Mouse (Mus musculus) erythroid progenitor cell, adult 5-6 weeks (primary cell): ENCODE data around the gene Hdac7. TPM values are rescaled to one million over a fixed set of nuclear protein-coding genes. Genes with fewer than 3 reads are reported as not detected.

Experiments
- ATAC-seq: replicated peaks from 2 replicates; pipeline ENCODE4 v1.8.0; 2016; ENCODE audit warnings: moderate number of reproducible peaks, mild to moderate bottlenecking, moderate TSS enrichment, inconsistent platforms; ENCODE audit not compliant: poor library complexity, low FRiP score, severe bottlenecking
- total RNA-seq, 2 experiments: library from RNA; stranded (forward) in 1 of 2; stranded (reverse) in 1 of 2; fragments of 150-400 nt in 1 of 2; fragments of 186-747, 209-891 nt in 1 of 2; gene quantifications; 2 replicates each; pipeline versions ENCODE4 v1.2.3 to v1.2.4; 2015 to 2017; ENCODE audit warnings: low replicate concordance in 2 of 2

Hdac7 gene
- total RNA-seq, 2 experiments from 2014 or later, result 9.8 to 26.8 TPM

DNA sequence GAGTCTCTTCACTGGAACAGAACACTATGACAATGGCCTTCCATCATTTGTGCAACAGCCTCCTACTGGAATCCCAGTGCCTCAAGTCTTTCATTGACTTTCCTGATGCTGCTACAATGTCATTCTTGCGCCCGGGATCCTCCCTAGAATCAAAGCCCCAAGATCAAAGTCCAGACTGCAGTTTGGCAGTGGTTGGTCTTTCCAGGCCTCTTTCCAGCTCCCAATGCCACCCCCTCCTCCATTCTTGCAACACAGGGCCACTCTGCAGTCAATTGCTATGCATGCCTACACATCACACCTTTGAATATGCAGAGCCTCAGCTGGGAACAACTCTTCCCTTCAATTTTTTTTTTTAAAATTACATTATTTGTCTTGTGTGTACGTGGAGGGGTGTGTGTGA, 16.1 kb upstream of the Hdac7 start:
- no peak for ATAC-seq

GRCm38 (mm10) chr15:97858431-97858830, 14.1 kb upstream of the Hdac7 start:
- ATAC-seq, result no peak

GRCm38 (mm10) chr15:97854551-97854950, 10.2 kb upstream of the Hdac7 start:
- ATAC-seq, result no peak

DNA sequence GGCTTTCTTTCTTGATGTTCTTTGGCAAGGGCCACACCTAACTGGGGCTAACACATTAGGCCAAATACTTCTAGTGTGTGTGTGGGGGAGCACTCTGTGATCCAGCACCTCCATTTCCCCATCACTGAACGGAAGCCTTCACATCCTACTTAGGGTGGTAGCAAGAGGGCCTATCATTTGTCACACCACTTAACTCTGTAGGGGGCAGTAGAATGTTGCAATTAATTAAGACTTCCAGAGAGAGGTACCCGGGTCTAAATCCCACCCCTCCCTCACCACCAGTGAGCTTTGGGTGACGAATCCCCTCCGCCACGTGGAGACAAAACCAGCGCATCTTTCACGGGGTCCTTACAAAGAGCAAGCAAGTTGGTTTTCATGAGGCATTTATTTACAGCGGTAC, 9.8 kb upstream of the Hdac7 start:
- no peak for ATAC-seq

GRCm38 (mm10) chr15:97852291-97852690, 8.0 kb upstream of the Hdac7 start:
- ATAC-seq, result no peak

DNA sequence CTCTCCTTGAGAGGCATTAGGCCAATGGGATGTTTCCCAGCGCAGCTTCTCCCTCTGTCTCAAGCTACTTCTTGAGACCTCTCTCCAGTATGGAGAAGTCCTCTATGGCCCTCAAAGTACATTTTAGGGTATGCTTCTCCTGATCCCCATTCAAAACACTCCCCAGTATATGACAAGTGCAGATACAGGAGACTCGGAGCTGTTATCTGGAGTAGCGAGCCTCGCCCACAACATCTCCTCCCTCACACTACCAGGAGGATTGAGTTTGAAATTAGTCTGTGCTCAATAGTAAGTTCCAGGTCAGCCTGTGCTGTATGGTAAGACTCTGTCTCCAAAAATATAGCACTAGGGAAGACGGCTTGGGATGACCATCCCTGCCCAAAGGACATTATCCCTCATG, 6.7 kb upstream of the Hdac7 start:
- peak; percentile 60 for ATAC-seq

GRCm38 (mm10) chr15:97850441-97850840, 6.1 kb upstream of the Hdac7 start:
- 0 out of 2 replicates have a peak, but pooled peaks have one; percentile 41 for ATAC-seq

DNA sequence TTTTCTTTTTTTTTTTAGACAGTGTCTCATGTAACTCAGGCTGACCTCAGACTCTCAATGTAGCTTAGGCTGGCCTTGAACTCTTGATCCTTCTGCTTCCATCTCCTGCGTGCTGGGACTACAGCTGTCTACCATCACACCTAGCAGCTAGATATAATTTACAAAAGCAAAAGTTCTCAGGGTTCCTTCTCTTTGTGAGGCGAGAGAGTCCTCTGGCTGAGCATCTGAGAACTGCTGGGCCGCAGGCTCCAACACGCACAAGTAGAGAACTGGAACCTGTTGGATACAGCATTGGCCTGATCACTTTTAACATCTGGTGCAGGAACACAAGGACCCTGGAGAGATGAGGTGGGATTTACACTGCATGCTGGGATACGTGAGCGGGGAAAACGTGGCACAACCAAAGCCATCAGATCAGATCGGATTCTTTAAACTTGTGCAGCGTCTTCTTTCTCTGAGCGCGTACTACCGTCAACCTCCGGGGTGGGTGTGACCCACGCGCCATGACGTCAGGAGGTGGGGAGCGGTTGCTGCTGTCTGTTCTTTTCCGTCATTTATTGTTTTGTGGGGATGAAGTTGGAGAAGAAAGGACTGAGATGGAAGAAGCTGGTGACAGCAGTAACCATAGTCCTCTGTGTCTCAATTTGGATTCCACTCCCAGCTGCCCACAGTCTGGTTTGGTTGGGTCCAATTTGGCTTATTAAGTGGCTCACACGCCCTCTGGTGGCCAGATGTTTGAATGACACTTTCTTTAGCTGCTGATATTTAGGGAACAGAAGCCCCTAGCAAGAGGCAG, 5.0 kb upstream of the Hdac7 start:
- peak; percentile 80 for ATAC-seq

- ATAC-seq, result no peak
These were observed 3.6 kb upstream of the Hdac7 start for GRCm38 (mm10) chr15:97847866-97848265.

DNA sequence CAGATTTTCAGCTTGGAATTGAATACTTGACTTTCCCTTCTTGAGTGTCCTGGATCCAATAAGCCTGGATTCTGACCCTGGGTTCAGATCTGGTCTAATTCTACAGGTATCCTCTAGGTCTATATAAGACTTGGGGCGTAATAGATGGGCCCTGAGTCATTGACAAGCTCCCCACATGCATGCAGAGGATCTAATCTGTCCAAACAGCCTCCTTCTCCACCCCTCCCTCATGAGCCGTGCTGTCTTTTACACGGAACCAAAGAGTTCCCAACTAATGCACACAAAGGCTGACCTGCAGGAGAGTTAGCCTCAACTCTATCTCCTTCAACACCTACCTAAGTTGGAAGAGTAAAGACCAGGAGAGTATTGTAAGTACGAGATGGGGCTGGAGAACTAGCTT, 3.0 kb upstream of the Hdac7 start:
- 0 out of 2 replicates have a peak, but pooled peaks have one; percentile 25 for ATAC-seq

DNA sequence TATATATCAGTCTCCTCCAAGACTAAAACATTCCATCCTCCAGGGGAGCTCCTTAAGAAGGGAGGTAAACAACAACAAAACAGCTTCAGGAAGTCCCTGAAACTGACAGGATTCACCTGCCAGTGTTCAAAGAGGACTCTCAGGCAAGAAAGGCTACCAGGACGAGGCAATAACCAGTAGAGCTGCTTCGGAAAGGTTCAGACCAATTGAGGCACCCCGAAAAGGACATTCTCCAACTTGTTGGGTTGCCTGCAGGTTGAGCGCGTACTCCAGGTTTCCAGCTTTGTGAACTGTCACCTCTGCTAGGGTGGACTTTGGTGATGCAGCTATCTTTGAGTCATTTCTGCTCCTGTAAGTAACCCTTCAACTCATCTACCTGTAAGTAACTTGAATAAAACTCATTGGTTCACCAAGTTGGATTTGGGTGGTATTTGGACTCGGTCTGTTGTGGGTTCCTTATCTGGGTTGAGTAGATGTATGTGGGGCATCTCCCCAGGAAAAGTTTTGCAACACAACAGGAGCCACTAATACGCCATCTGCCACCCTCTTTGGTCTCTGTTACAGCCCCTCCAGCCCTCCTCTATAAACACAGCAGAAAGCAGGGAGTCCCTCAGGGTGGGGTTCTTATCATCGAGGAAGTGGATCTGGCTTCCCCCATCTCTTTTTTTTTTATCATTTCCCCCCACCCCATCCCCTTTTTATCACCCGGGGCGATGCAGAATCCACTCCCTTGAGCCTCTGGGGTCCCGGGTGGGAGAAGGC, 2.0 kb upstream of the Hdac7 start:
- no peak for ATAC-seq

DNA sequence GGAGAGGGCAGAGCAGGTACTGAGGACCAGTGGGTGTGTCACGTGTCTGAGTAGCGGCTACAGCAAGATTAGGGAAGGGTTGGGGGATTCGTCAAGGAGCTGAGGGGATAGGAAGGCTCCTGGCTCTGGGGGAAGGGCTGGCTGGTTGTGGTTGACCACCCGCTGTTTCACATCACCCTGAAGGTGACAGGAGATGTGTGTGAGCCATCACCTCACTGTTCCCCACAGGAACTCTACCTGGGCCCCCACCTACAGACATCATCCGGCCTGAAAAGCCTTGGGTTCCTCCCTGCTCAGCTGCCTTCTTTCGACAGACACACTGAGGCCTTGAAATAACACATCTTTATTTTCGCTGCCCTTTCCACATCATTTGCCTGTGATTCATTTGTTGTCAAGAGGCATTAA, 1.1 kb downstream of the Hdac7 start:
- ATAC-seq, result no peak

GRCm38 (mm10) chr15:97842058-97842457, 2.2 kb downstream of the Hdac7 start:
- ATAC-seq, result no peak

DNA sequence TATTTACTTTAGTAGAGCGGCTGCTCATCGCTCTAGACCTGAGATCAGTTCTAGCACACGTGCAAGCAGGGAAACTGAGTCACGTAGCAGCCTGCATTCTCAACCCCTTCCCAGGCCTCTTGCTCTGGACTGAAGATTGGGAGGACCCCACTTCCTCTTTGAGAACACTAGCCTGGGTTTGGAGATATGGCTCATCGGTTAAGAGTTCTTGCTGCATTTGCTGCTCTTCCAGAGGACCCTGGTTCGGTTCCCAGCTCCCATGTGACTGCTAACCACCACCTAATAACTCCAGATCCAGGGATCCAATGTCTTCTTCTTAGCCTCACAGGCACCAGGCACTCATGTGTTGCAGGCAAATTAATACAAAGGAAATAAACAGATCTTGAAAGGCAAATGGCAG, 2.9 kb downstream of the Hdac7 start:
- ATAC-seq, result no peak

DNA sequence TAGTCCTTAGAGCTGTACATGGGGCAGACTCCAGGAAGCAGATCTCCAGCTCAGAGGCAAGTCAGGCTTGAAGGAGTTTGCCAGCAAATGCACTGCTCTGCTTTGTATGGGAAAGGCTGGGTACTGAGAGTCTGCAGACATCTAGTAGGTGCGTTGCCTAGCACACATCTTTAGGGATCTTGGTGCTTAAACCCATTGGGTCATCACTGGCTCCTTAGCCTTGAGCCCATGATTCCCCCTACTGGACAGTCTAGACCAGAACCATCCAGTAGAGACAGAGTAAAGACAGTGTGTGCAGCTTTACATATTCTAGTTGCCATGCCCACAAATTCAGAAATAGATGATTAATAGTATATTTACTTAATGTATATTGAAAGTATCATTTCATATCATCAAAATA, 3.5 kb downstream of the Hdac7 start:
- ATAC-seq, result no peak

DNA sequence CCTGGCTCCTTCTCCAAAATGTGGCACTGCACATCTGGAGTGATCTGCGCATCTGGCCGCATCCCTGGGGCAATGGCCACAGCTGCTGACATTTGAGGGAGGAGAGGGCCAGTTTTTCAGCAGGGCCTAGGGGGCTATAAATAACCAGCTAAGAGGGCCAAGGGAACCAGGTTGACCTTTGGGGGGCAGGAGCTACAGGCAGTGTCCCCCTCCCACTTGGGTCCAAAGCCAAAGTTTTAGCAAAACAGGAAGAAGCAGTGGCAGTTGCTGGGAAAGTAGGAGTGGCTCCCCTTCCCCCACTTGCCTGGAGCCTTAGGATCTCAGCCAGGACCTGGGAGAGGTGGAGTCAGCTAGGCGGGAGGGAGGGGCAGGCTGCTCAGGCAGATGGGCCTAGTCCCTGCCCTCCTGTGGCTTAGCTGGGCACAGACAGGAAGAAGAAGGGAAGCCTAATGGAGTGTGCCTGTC, 4.3 kb downstream of the Hdac7 start:
- ATAC-seq, result peak; percentile 82

DNA sequence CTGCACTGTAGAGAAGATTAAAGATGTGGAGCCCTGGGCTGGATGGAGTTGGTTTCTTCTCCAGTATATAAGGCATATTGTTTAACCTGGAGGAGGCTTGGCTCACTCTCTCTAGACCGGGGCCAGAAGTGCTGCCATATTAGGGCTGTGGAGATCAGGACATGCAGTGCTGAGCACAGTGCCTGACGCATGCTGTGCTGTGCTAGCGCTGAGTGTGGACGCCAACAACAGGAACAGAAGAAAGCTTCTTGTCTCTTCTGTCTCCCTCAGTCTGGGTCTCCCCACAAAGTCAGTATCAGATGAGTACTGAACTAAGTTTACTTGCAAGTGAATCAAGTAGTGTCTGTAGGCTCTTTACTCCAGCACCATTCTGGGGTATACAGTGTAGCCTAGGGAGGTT, 4.8 kb downstream of the Hdac7 start:
- no peak for ATAC-seq

DNA sequence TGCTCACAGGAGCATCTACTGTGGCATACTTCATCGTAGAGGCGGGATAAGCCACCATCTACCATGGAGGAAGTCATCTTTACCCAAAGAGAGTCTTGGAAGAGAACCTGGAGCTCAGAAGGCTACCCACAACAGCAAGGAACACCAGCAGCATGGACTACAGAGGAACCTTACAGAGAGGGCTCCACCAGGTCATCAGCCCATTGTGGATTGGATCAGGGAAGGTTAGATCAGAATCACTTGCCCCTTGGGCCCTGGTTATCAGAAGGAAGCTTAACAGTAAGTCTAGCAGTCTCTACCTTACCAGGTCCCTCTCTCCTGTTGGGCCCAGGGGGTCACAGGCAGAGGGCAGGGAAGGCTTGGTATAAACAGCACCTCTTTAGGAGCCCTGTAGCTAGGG, 5.3 kb downstream of the Hdac7 start:
- ATAC-seq, result no peak

DNA sequence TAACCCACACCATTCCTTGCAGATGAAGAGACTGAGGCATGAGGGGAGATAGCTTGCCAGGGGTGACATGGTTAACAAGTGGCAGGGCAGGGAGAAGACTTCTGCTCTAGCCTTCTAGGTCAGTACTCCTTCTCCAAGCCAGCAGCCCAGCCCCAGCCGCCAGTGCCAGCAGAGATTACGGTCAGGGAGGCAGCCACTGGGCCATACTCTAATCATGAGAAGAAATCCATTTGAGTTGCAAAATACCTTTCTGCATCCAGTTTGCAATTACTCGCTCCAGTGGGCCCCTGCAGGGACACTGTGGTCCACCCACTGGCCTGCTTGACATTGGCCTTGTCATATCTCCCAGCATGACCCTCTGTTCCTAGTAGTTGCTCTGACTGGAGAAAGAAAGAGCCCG, 5.9 kb downstream of the Hdac7 start:
- ATAC-seq, result no peak

GRCm38 (mm10) chr15:97837491-97838061, 6.7 kb downstream of the Hdac7 start:
- no peak for ATAC-seq

DNA sequence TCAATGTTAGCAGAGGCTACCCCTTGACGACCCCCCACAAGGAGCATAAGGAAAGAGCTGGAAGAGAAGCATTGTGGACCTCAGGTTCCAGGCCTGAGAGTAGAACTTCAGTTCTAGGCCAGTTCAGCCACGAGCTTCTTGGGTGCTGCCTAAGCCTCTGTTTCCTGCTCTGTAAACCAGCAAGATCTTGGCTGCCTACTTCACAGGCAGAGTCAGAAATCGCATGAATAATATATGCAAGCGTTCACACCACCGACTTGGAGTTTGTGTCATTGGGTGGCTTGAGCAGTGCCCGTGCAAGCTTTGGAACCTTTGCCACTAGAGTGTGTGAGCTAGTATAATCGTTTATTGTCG, 7.4 kb downstream of the Hdac7 start:
- ATAC-seq, result no peak
